Comparison of ENCODE assay signal across 26 mouse cellular contexts in the genomic region with DNA sequence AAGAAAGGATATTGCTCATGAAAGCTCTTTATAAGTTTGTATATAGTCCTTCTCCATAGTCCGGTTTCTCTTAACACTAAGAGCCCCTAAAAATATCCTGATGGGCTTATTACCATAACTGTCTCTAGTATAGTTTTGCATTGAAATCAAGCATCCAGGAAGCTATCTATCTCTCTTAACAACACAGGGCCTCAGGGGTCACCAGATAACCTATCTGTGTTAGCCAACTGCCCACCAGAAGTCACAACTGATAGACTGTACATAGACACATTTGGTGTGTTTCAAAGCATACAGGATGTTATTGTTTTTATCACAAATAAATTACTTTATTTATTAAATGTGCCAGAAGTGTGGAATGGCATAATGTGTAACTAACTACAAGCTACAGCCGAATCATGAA. TPM values are rescaled to one million over a fixed set of nuclear protein-coding genes. Genes with fewer than 3 reads are reported as not detected.
DNase-seq lines count a peak whose midpoint lies in the region; ATAC-seq lines count a peak whose summit lies in the region.
"Had no signal": no experiment of that assay in that cellular context is flagged by ENCODE, and none has a peak within 500 bp of the region (broad histone marks: within the 10 kb centered on the region; RNA-seq: fewer than 3 reads in every experiment).

No protein-coding gene starts in this region.

- WGBS in liver, embryonic 12.5 days (ENCODE audit: insufficient replicate concordance), result 44% methylated on average over 2 of the region's 2 CpGs
- WGBS in liver, embryonic 15.5 days (ENCODE audit: insufficient replicate concordance), result 41% methylated on average over 2 of the region's 2 CpGs

- no peaks in the 10 kb centered on the region for H3K36me3 ChIP-seq in liver, embryonic 12.5 days
- H3K36me3 ChIP-seq in liver, embryonic 15.5 days (replicated peaks), result no peaks in the 10 kb centered on the region
- H3K36me3 ChIP-seq: embryonic facial prominence, embryonic 10.5 days; embryonic facial prominence, embryonic 13.5 days; forebrain, embryonic 12.5 days; forebrain, embryonic 15.5 days; hindbrain, embryonic 12.5 days had no signal

- ATAC-seq in liver, embryonic 12.5 days, result peak; percentile 76
- ATAC-seq in liver, embryonic 15.5 days (ENCODE audit: insufficient read depth), result peak; percentile 57
- ATAC-seq in megakaryocyte progenitor cell, adult 5-6 weeks (replicated peaks; ENCODE audit: poor library complexity), result peak; percentile 26; the same call in 1 of the 2 replicates
- no peak for ATAC-seq in granulocyte monocyte progenitor cell, adult 5-6 weeks (replicated peaks; ENCODE audit: poor library complexity, severe bottlenecking)
- ATAC-seq: CD4-positive, CD25-positive, alpha-beta regulatory T cell, adult 4 months; forebrain, embryonic 15.5 days; hindbrain, embryonic 16.5 days had no signal

- DNase-seq in gastrocnemius, postnatal 10 days, result no peak
- DNase-seq in kidney, postnatal 25 days, result no peak
- DNase-seq: adrenal gland, adult 2 months; adrenal gland, postnatal 14 days; cerebellum, adult 11 months; cerebellum, adult 2 months; cerebellum, adult 9-11 months; cerebellum, postnatal 25 days; embryo, embryonic 11 days; gastrocnemius, postnatal 25 days; heart, adult 2 months had no signal

- H3K9ac ChIP-seq in liver, embryonic 12.5 days, result no peak overlapping the region
- H3K9ac ChIP-seq in liver, embryonic 15.5 days, result no peak overlapping the region
- H3K9ac ChIP-seq: embryonic facial prominence, embryonic 13.5 days; forebrain, embryonic 12.5 days; forebrain, embryonic 15.5 days; hindbrain, embryonic 12.5 days had no signal

- no peaks in the 10 kb centered on the region for H3K9me3 ChIP-seq in liver, embryonic 12.5 days (replicated peaks)
- H3K9me3 ChIP-seq in liver, embryonic 15.5 days (replicated peaks), result no peaks in the 10 kb centered on the region
- H3K9me3 ChIP-seq: embryonic facial prominence, embryonic 10.5 days; embryonic facial prominence, embryonic 13.5 days; forebrain, embryonic 12.5 days; forebrain, embryonic 15.5 days; heart, embryonic 10.5 days; hindbrain, embryonic 12.5 days had no signal

- no peak overlapping the region for H3K27ac ChIP-seq in liver, embryonic 12.5 days
- no peak overlapping the region for H3K27ac ChIP-seq in liver, embryonic 15.5 days (replicated peaks)
- H3K27ac ChIP-seq: embryonic facial prominence, embryonic 10.5 days; embryonic facial prominence, embryonic 13.5 days; forebrain, embryonic 12.5 days; forebrain, embryonic 15.5 days; heart, adult 2 months; heart, embryonic 10.5 days; hindbrain, embryonic 12.5 days had no signal

- H3K4me2 ChIP-seq in liver, embryonic 12.5 days, result no peak overlapping the region
- H3K4me2 ChIP-seq in liver, embryonic 15.5 days, result no peak overlapping the region
- H3K4me2 ChIP-seq: embryonic facial prominence, embryonic 13.5 days; forebrain, embryonic 12.5 days; forebrain, embryonic 15.5 days; hindbrain, embryonic 12.5 days had no signal

- H3K4me3 ChIP-seq in liver, embryonic 12.5 days, result no peak overlapping the region
- no peak overlapping the region for H3K4me3 ChIP-seq in liver, embryonic 15.5 days (replicated peaks)
- H3K4me3 ChIP-seq: embryonic facial prominence, embryonic 10.5 days; embryonic facial prominence, embryonic 13.5 days; erythroblast, embryonic 14.5 days; forebrain, embryonic 12.5 days; forebrain, embryonic 15.5 days; heart, adult 2 months; heart, embryonic 10.5 days; hindbrain, embryonic 12.5 days had no signal

- no peaks in the 10 kb centered on the region for H3K27me3 ChIP-seq in liver, embryonic 12.5 days (replicated peaks)
- H3K27me3 ChIP-seq in liver, embryonic 15.5 days, result no peaks in the 10 kb centered on the region
- H3K27me3 ChIP-seq: embryonic facial prominence, embryonic 13.5 days; forebrain, embryonic 12.5 days; forebrain, embryonic 15.5 days; hindbrain, embryonic 12.5 days had no signal

- peaks cover 22% of the 10 kb centered on the region for H3K4me1 ChIP-seq in liver, embryonic 12.5 days
- H3K4me1 ChIP-seq in liver, embryonic 15.5 days (replicated peaks), result peaks cover 3% of the 10 kb centered on the region; the same call in 1 of the 2 replicates
- H3K4me1 ChIP-seq: embryonic facial prominence, embryonic 10.5 days; embryonic facial prominence, embryonic 13.5 days; forebrain, embryonic 12.5 days; forebrain, embryonic 15.5 days; hindbrain, embryonic 12.5 days had no signal

RNA-seq across cellular contexts. Expression of a gene that starts 21.1 kb away (rescaled TPM):
- polyA plus RNA-seq in liver, embryonic 12.5 days (2016; fragmentation: Nextera tagmentation; extraction: Ambion mirVana), result 8.5 and 9.3 TPM in 2 replicates
- polyA plus RNA-seq in liver, embryonic 15.5 days (2015; fragmentation: Nextera tagmentation; extraction: Ambion mirVana), result 7.8 and 8.1 TPM in 2 replicates
- 2.2 and 2.6 TPM in 2 replicates for total RNA-seq in megakaryocyte progenitor cell, adult 5-6 weeks (2015)
- total RNA-seq in megakaryocyte progenitor cell, adult 5-6 weeks (2017), result 1.6 and 2.0 TPM in 2 replicates
- total RNA-seq in gastrocnemius, postnatal 10 days (2021), result 10 to 100 TPM; 37.9 to 38.6 TPM
- total RNA-seq in granulocyte monocyte progenitor cell, adult 5-6 weeks (2014; fragmentation: Nextera tagmentation), result 0.11 and 1.2 TPM in 2 replicates
- total RNA-seq in granulocyte monocyte progenitor cell, adult 5-6 weeks (2017), result 2.8 and 4.2 TPM in 2 replicates
- total RNA-seq: common myeloid progenitor, adult 5-6 weeks; MEL had no signal

Comparison
In these comparisons a context has a peak if more than half of its experiments do, and no peak if none do; other contexts are left out.
1. RNA of a gene that starts 21.1 kb away (total RNA-seq): 37.9 to 38.6 TPM in gastrocnemius, postnatal 10 days; 0.11 to 4.2 TPM in granulocyte monocyte progenitor cell, adult 5-6 weeks and 1.6 to 2.6 TPM in megakaryocyte progenitor cell, adult 5-6 weeks; every median in the first group is over 4 times any median in the second.